Mouse (Mus musculus) mouse embryonic stem cell (cell line): ENCODE measurements around the gene Steap1.

ENCODE experiments used
- in situ Hi-C, 2 experiments: fragments of 300-500 bp; cut with MboI; formaldehyde crosslinking; loops; 1 replicate in 1 of 2; 3 replicates in 1 of 2; pipeline ENCODE4 v1.14.3; 2019 to 2020; ENCODE audit warnings: low sequenced_read_pairs in 2 of 2, low pct_unique_long_range_greater_than_20kb in 1 of 2, mixed read lengths in 1 of 2; ENCODE audit not compliant: unreplicated experiment in 1 of 2

The Steap1 gene

DNA sequence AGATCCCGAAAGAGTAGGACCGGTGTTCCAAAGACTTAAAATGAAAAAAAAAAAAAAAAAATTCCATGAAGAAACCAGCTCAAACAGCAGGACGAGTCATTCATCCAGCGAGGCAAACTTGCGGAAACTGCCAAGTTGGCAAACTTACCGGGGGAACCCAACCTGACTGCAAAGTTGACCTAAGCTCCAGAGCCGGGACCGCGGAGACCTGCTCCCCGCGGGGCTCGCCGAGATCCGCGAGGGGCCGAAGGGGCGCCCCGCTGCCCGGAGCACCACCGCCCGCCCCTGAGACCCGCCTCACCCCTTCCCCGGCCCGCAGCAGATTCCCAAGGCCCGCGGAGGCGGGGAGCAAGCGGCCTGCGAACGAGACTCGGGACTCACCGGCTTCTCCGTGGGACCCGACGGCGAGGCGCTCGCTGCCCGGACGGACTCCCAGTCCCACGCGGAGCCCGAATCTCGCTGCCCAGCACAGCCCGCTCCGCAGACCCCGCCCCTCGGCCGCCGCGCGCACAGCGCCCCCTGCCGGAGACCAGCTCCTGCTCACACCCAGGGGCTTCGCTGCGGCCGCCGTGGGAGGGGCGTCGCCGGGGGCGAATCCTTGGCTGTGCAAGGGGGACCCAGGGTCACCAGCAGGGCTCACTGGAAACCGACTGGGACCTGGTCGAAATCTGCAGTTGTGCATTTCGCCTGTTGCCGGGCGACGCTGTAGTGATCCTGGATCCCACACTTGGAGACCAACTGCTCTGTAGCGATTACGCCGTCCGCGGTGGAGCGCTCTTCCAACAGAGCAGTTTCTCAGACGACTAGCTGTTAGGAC is at the start of gene Steap1:
Steap1 (minus strand) TSS at position 461 of the 817 bp plus-strand sequence.
- in situ Hi-C loops: no loop called here

DNA sequence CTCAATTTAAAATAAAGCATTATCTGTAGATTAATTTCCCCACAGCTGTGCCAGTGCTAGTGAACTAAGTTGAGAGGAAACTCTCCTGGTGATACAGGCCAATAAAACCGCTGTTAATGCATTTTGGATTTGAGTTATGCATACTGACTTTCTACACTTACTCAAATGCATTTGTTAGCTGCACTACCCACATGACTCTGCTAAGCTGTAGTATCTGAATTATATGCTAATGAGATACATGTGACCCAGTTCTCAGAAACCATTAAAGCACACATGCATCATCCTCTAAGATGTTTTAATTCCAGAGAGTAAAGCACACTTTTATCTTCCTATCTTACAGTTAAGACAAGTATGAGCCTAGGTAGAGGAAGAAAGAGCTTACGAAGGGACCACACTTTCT is 38.0 kb upstream of the Steap1 start:
- in situ Hi-C loops: no loop called here

DNA sequence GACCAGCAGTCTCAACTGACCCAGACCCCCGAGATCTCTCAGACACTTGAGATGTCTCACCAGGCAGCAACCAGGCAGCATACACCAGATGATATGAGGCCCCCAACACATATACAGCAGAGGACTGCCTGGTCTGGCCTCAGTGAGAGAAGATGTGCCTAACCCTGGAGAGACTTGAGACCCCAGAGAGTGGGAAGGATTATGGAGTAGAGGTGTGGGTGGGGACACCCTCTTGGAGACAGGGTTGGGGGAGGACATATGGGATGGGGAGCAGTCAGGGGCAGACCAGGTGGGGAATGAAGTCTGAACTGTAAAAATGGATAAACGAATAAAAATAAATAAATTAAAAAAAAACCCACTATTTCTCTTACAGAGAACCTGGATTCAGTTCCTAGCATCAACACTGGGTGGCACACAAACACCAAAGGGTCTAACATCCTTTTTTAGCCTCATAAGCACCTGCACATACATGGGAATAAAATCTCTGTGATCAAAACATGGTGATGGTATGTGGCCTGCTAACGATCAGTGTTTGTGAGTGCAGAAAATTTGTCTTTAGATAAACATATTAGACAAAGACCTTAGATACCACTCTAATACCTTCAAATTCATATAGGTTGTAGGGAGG is 7.4 kb upstream of the Steap1 start:
- in situ Hi-C loops: loop anchor here in 1 of 2 experiments (10.0 kb wide), 1 partner anchor 262 kb away; no protein-coding TSS in a partner anchor

DNA sequence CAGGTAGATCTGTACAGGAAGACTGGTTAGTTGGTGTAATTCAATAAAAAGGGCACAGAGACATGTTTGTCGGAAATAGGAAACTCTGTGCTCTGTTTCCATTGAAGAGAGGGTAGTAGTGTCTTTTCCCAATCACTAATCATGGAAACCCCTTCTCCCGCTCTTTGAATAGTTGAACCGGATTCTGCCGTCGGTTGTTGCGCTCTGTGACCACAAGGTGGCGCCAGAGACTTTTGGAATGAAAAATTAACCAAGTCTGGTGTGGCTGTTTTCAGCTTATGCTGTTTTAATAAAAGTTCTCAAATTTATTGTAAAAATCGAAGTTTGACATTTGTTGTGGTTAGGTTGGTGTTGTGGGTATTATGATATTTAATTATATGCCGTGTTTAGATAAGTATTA is 5.9 kb upstream of the Steap1 start:
- in situ Hi-C loops: loop anchor here in 1 of 2 experiments (10.0 kb wide), 1 partner anchor 260 kb away; no protein-coding TSS in a partner anchor

DNA sequence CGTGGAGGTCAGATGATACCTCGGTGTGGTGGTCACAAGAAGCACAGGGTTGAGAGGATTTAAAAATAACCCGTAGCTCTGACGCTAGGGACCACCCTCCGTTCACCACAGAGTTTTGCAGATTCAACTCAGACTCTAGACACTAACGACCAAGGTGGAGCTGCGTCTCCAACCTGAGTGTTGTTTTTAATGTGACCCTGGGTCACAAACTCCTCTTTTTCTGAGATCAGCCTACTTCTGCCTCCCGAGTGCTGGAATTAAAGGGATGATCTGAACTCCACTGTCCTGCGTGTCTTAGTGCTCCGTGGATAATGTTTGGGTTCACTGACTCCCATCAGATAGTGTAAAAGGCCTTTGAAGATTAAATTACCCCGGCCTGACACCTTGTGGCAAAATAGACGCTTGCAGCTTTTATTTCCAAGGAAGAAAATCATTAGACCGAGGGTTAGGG is 671 bp upstream of the Steap1 start:
- in situ Hi-C loops: loop anchor here (5.0 to 10.0 kb wide), 2 partner anchors 252 to 255 kb away; no protein-coding TSS in a partner anchor

DNA sequence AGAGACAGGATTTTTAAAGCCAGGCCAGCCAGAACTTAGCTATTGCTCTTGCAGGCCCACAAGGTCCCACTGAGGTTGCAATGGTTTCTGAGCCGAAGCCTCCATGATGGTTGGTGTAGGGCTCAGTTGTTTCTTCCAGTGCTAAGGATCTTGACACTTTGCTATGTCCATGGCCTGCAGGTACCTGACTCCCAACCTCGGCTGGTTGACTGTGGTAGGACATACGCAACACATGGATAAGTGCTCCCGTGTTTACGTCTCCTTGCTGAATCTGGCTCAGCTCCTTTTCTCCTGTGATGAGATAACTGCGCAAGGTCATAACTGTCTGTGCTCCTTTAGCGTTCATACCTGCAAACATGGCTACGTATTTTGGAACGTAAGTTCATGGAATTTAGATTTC is 14.7 kb downstream of the Steap1 start:
- in situ Hi-C loops: no loop called here

DNA sequence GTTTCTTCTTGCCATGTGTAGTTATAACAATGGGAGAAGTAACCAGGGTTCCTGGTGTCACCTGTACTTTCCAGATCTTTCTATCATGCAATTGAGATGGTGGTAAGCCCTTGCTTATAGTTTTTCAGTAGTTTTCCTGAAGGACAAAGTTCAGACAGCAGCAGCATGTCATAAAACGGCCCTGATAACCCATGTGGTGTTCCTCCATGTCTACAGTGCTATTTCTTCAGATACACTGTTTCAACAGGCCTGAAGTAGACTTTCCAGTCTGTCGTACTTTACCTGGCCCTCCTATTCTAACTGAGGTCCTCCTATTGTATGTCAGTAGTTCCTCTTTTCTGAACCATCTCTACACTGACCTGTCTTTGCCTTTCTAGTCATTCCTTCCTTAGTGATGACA is 16.3 kb downstream of the Steap1 start:
- in situ Hi-C loops: no loop called here

DNA sequence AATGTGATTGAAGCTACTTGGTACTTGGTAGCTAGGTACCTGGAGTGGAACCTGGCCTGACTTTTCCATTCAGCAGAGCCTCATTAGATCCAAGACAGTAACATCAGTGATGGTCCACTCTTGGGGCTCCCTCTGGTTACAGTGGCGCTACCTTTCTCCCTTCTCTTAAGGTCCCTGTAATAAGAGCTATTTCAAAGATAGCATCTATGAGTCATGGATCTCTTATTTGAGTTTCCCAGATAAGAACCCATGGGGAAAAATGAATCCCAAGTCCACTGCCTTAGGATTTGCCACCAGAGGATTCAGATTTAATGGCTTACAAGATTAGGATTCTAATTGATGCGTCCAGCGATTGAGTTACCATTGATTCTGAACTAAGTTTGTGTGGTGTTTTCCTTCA is 16.9 kb downstream of the Steap1 start:
- in situ Hi-C loops: no loop called here

DNA sequence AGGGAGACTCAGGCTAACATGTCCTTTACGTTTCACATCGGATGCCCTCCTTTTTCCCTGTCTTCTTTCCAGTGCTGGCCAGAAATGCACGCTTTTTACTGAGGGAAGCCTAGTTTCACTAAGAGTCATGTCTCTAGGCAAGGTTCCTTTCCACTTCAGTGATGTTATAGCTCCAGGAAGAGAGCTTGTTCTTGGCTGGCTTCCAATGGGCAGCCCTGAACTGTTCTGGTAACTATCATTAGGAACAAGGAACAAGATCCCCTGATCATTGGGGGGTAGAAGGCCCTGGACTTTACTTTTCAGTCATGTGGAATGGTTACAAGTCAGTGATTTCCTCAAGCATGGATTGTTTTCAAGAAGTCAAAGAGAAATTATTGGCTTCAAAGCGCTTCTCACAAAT is 19.2 kb downstream of the Steap1 start:
- in situ Hi-C loops: no loop called here

DNA sequence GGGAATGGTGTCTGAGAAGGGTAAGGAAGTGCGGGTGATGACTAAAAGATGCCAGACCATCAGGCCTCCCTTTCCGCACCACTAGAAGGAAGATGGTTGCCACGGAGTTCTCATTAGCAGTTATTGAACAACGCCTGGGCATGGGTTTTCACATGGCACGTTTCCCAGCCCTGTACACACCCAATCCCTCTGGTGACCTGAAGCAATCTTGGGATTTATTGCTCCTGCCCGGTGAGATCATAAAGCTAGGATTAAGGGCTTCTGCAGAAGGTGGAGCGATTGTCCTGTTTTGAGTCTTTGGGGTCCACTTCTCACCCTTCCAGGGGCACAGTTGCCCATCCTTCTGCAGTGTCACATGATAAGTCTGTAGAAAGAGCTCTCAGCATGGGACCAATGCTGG is 26.9 kb downstream of the Steap1 start:
- in situ Hi-C loops: no loop called here

DNA sequence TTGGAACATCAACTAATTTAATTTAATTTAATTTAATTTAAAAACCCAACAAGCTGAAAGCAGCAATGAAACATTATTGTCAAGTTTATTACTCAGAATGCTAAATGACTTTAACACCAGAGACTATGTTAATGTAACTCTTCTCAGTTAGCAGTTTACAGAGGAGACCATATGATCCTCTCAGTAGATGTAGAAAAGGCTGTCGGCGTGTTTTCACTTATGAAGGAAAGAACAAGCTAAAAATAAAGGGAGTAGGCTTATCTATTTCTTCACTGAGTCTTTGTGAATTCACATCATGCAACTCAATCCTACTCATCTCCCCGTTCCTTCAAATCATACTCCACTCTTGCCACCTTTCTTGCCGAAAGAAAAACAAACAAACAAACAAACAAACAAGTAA is 38.1 kb downstream of the Steap1 start:
- in situ Hi-C loops: no loop called here

DNA sequence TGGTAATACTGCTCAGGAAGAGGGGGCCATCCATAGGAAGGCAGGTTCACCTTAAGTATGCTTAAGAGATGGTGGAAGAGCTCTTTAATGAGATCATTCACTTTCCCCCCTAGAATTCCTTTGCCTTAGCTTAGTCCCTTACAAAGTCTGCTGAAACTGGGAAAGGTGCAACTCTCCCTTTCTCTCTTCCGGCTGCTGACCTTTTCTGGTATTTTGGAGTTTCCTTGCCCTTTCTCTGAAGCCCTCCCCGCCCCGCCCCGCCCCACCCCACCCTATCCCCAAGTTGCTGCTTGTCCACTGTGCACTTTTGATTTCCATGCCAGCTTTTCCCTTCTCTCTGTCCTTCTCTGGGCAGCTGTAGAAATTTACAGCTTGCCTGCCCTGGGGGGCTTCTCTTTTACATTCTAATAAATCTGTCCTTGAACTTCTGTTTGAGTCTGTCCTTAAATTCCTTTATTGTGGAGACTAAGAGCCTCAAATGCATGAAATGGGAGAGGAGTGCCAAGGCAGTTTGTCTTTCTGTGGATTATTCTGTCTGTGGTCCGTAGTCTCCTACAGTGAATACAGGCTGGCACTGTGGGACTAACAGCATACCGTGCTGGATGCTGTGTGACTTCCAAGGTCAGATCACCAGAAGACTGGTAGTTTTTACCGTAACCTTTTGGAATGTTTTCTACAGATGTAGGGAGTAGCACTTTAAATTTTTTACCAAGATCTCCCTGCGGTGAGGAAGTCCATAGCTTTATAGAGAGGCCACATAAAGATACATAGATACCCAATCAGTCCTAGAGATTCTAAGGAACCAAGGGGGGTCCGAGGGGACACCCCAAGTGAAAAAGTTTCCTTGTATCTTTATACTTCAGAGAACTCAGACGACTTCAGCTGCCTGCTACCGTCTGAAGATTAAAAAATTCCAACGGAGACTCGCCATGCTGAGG is 41.5 kb downstream of the Steap1 start:
- in situ Hi-C loops: no loop called here

DNA sequence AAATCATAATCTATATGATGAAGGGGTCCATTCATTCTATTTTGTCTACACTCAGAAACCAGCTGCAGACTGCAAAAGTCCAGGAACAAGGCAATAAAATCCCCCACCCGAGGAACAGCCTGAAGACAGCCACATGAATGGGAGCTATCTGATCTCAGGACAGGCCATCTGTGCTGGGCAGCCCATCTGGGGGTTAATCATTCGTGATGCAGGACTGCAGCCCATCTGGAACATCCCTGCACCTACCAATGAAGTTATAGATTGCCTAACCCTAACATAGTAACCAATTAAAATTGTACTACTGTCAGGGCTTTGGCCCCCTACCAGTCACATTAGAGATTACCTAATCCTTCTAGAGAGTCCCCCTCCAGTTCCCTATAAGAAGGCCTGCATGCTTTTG is 44.1 kb downstream of the Steap1 start:
- in situ Hi-C loops: no loop called here

DNA sequence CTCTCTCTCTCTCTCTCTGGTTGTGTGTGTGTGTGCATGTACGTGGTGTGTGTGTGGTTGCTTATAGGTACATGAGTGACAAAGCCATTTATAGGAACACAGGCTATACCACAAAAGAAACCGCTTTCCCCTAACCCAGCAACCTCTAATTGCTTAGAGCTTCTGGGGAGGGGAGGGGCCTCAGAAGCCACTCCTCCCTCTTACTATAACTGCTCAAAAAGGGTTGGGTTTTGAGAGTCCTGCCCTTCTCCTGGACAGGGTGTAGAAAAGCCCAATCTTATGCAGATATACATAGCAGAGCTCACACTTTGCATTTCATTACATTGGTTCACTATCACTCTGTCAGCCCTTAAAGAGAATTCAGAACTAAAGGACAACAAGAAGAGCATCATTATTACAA is 48.7 kb downstream of the Steap1 start:
- in situ Hi-C loops: no loop called here

DNA sequence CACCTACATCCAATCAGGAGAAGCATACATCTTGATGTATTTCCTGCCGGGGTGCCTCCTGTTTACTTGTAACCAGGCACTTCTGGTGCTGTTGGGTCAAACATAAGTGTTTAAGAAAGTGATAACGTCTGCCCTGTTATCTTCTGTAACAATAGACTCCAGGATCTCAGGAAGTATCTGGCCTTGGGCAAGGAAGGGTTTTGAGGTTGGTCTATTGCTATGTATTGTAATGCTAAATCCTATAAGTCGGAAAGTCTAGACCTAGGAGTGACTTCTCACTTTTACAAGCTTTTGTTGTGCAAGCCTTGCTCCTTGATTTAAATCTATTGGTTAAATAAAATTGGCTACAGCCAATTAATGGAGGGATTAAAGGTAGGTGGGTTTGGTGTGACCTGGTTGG is 50.3 kb downstream of the Steap1 start:
- in situ Hi-C loops: no loop called here

DNA sequence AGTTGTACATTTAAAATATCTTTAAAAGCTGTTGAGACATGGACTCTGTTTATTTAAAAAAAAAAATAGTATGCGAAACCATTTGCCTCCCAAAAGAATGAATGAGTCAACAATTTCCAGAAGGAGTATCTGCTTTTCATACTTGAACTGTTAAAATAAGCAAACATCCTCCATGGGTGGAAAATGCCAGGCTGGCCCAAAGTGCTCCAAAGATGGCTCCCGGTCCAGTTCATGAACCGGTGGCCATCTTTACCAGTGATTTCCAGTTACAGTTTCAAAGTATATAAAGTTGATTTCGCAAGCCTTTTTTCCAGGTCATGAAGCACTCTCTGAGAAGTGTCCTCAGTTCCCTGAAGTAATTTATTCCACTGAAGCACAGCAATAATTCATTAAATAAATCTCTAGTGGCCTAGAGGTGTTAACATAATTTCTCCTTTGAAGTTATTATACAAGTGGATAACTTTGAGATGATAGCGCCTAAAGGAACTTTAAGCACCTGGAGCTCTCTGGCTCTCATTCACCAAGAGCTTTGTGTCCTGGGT is 53.7 kb downstream of the Steap1 start:
- in situ Hi-C loops: no loop called here

DNA sequence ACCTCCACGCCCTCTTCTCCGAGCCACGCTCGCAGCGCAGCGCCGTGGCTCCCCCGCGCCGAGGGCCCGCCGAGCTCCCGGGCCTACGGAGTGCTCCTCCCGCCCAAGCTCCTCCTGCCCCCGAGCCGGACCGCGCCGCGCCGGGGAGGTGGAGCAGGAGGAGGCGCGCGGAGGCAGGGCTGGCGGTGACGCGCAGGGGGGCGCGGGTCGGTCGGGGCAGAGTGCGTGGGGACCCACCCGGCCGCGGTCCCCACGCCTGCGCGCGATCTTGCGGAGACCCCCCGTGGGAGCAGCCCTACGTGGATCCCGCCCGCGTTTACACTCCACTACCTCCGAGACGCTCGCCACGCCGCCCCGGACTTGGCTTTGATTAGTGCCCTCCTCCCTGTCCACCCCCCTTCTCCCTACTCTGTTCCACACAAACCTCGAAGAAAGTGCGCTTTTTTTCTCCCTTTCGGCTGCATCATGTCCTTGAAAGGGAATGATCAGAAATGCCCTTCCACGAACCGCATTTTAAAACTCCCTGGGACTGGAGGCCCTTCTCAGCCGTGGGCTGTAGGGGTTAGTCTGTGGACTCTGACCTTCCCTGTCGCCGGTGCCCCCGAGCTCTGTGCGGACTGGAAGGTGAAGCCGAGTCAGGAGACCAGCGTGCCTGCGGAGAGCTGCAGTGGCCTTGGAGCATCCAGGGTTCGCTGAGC is 55.0 kb downstream of the Steap1 start, which contains the start of gene Steap2:
Steap2 (minus strand) TSS at position 623 of the 698 bp plus-strand sequence.
- in situ Hi-C loops: no loop called here

DNA sequence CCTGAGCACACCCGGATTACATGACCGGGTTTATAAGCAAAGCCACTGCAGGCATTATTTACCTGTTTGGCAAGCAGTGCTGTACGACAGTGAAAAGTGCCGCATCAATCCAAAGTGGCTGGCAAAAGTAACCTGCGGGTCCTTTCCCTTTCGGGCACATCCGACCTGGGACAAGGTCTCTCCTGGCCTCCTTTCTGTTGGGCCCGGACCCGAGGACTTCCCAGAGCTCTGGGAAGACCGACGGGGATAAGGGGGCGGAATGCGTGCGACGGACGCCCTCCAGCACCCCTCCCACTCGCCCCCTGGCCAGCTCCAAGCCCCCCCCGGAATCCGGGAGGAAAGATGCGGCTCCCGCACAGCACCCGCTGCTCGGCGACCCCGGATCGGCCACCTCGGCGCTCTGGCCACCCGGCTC is 55.6 kb downstream of the Steap1 start:
- in situ Hi-C loops: no loop called here
